Mouse (Mus musculus) thymus, adult 2 months (tissue): ENCODE data around the gene Aifm2. TPM values are rescaled to one million over a fixed set of nuclear protein-coding genes. Genes with fewer than 3 reads are reported as not detected.

ENCODE experiments used
- DNase-seq: peaks from one replicate; pipeline ENCODE4 v3.0.0; 2021
- H3K27ac ChIP-seq: fragments of 200-500 bp; 2 replicates; pipeline ENCODE4 v1.5.1; 2012; ENCODE audit warnings: low read length, control low read depth; ENCODE audit not compliant: control insufficient read depth, insufficient read depth
- H3K27me3 ChIP-seq: fragments of 200-500 bp; 2 replicates; pipeline ENCODE4 v1.6.1; 2012; ENCODE audit warnings: mild to moderate bottlenecking, low read length, moderate library complexity, mixed read lengths; ENCODE audit not compliant: control insufficient read depth, insufficient read depth
- H3K36me3 ChIP-seq: fragments of 200-500 bp; 2 replicates; pipeline ENCODE4 v1.6.1; 2012; ENCODE audit warnings: mild to moderate bottlenecking, low read length, moderate library complexity; ENCODE audit not compliant: control insufficient read depth, insufficient read depth
- H3K4me1 ChIP-seq: fragments of 200-500 bp; replicated peaks from 2 replicates; pipeline ENCODE4 v1.6.1; 2012; ENCODE audit warnings: low read length; ENCODE audit not compliant: control insufficient read depth, insufficient read depth
- H3K4me3 ChIP-seq: fragments of 200-500 bp; 2 replicates; pipeline ENCODE4 v1.5.1; 2012; ENCODE audit warnings: mild to moderate bottlenecking, low read length, control low read depth, moderate library complexity; ENCODE audit not compliant: control insufficient read depth, insufficient read depth
- CTCF ChIP-seq: fragments of 200-500 bp; IDR thresholded peaks from 2 replicates; pipeline ENCODE4 v1.5.1; 2012; ENCODE audit warnings: mild to moderate bottlenecking, control low read depth, low read length, moderate library complexity, borderline replicate concordance; ENCODE audit not compliant: control insufficient read depth, poor library complexity, insufficient read depth; ENCODE audit errors: extremely low read depth
- POLR2A ChIP-seq: fragments of 200-500 bp; IDR thresholded peaks from 2 replicates; pipeline ENCODE4 v1.6.1; 2012; ENCODE audit warnings: mild to moderate bottlenecking, low read length, control low read depth, moderate library complexity; ENCODE audit not compliant: control insufficient read depth, poor library complexity, insufficient read depth; ENCODE audit errors: extremely low read depth
- WGBS: fragments of 180-500 bp; shearing (Covaris S2); methylation state at CpG from one replicate; pipeline ENCODE4 v1.1.7; 2018; 5-methylcytosine and 5-hydroxymethylcytosine counted together
- polyA plus RNA-seq: library from polyadenylated mRNA; depleted of rRNA; stranded (reverse); fragments of >200 nt; gene quantifications from 2 replicates; pipeline ENCODE4 v1.2.3, GENCODE M21; 2012

Aifm2 gene
- polyA plus RNA-seq, 1 experiment, result 12.0 TPM

- Histone ChIP-seq H3K4me1 (no peaks in the 10 kb centered on the region), H3K4me3 (no peak overlapping the region), H3K36me3 (no peaks in the 10 kb centered on the region), H3K27ac (no peak overlapping the region), H3K27me3 (no peaks in the 10 kb centered on the region)
- 97% methylated on average over 8 of the region's 8 CpGs for WGBS
- TF ChIP-seq CTCF, result no peak
- no peak for TF ChIP-seq POLR2A
- no peak for DNase-seq
Measured at GRCm38 (mm10) chr10:61742336-61742735, 27.3 kb downstream of the Aifm2 start.

GRCm38 (mm10) chr10:61745133-61745532 lies 30.1 kb downstream of the Aifm2 start:
- H3K36me3 ChIP-seq, result no peaks in the 10 kb centered on the region
- WGBS, result 93% methylated on average over 4 of the region's 4 CpGs

GRCm38 (mm10) chr10:61747302-61747701 lies 32.2 kb downstream of the Aifm2 start:
- no peak overlapping the region for H3K4me3 ChIP-seq

More at GRCm38 (mm10) chr10:61745133-61745532, 30.1 kb downstream of the Aifm2 start:
- Histone ChIP-seq H3K27me3 (no peaks in the 10 kb centered on the region), H3K4me3 (no peak overlapping the region), H3K27ac (no peak overlapping the region), H3K4me1 (no peaks in the 10 kb centered on the region)
- DNase-seq, result peak; percentile 14
- TF ChIP-seq CTCF (no peak), POLR2A (no peak)

GRCm38 (mm10) chr10:61750014-61750413 lies 35.0 kb downstream of the Aifm2 start:
- TF ChIP-seq POLR2A, result no peak
- no peak for DNase-seq

More at GRCm38 (mm10) chr10:61747302-61747701, 32.2 kb downstream of the Aifm2 start:
- H3K36me3 ChIP-seq, result no peaks in the 10 kb centered on the region
- H3K4me1 ChIP-seq, result no peaks in the 10 kb centered on the region
- 94% methylated on average over 13 of the region's 13 CpGs for WGBS
- no peak for DNase-seq
- TF ChIP-seq CTCF (no peak), POLR2A (no peak)
- H3K27ac ChIP-seq, result no peak overlapping the region
- H3K27me3 ChIP-seq, result no peaks in the 10 kb centered on the region

GRCm38 (mm10) chr10:61751534-61752219 lies 36.6 kb downstream of the Aifm2 start:
- Histone ChIP-seq H3K4me3 (no peak overlapping the region), H3K4me1 (no peaks in the 10 kb centered on the region), H3K27me3 (no peaks in the 10 kb centered on the region), H3K36me3 (no peaks in the 10 kb centered on the region), H3K27ac (no peak overlapping the region)
- DNase-seq, result no peak
- 31% methylated on average over 20 of the region's 20 CpGs for WGBS
- TF ChIP-seq POLR2A, result no peak

More at GRCm38 (mm10) chr10:61750014-61750413, 35.0 kb downstream of the Aifm2 start:
- Histone ChIP-seq H3K4me3 (no peak overlapping the region), H3K27ac (no peak overlapping the region), H3K27me3 (no peaks in the 10 kb centered on the region), H3K36me3 (no peaks in the 10 kb centered on the region), H3K4me1 (no peaks in the 10 kb centered on the region)
- 97% methylated on average over 9 of the region's 9 CpGs for WGBS

GRCm38 (mm10) chr10:61753071-61753470 lies 38.0 kb downstream of the Aifm2 start:
- TF ChIP-seq POLR2A (no peak), CTCF (no peak)
- H3K4me3 ChIP-seq, result no peak overlapping the region
- no peaks in the 10 kb centered on the region for H3K27me3 ChIP-seq
- no peaks in the 10 kb centered on the region for H3K36me3 ChIP-seq
- no peak overlapping the region for H3K27ac ChIP-seq
- no peak for DNase-seq
- no peaks in the 10 kb centered on the region for H3K4me1 ChIP-seq
- WGBS, result 97% methylated on average over 23 of the region's 23 CpGs

GRCm38 (mm10) chr10:61757022-61757421 lies 42.0 kb downstream of the Aifm2 start:
- no peak for DNase-seq
- H3K4me3 ChIP-seq, result no peak overlapping the region
- no peaks in the 10 kb centered on the region for H3K4me1 ChIP-seq
- TF ChIP-seq POLR2A (no peak), CTCF (no peak)
- H3K27me3 ChIP-seq, result no peaks in the 10 kb centered on the region
- no peak overlapping the region for H3K27ac ChIP-seq
- H3K36me3 ChIP-seq, result no peaks in the 10 kb centered on the region
- WGBS, result 94% methylated on average over 14 of the region's 14 CpGs
